Mouse (Mus musculus): ENCODE data around the gene Itpr1.

GRCm38 (mm10) chr6:108426789-108427188 lies 213.9 kb downstream of the Itpr1 start:
- TF ChIP-seq POLR2A (IDR thresholded peaks at IDR 0.05; ENCODE audit: insufficient read depth, low read depth, low read length) (no peak), CTCF (IDR thresholded peaks at IDR 0.05; ENCODE audit: insufficient read depth, low read depth, low read length) (peak; percentile 80)

All from olfactory bulb, adult 2 months (tissue).